Mouse (Mus musculus): ENCODE data around the gene Ptprs.
"Not testable (repeated sequence)": the region's sequence is repeated elsewhere in the genome, so short reads cannot be mapped to it uniquely, and the experiment has no call there.

The Ptprs gene

GRCm38 (mm10) chr17:56476402-56476752 is at the start of gene Ptprs:
TSS of gene Ptprs (minus strand) at chr17:56476483.
- peak; percentile 97 to 99 for DNase-seq

GRCm38 (mm10) chr17:56524943-56525342 is 48.7 kb upstream of the Ptprs start:
- DNase-seq = no peak

- no peak for DNase-seq
Observed at GRCm38 (mm10) chr17:56522744-56523143, 46.5 kb upstream of the Ptprs start.

- no peak for DNase-seq
Observed at GRCm38 (mm10) chr17:56515690-56516410, 39.6 kb upstream of the Ptprs start.

DNA sequence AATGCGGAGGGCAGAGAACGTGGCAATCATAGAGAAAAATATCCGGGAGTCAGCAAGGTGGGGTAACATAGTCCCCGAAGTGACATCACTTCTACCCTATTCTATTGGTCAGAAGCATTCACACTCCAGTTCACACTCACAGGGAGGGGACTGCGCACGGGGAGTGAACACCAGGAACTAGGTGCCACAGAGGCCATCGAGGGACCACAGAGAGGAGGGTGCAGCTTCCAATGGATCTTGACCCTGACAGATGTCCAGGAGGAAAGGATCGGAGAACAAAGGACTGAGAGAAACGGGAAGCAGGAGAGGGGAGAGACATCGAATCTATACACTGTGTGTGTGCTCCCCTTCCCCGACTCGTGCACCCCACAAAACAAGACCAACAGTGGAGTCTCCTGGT is 38.6 kb upstream of the Ptprs start:
- no peak for DNase-seq

DNA sequence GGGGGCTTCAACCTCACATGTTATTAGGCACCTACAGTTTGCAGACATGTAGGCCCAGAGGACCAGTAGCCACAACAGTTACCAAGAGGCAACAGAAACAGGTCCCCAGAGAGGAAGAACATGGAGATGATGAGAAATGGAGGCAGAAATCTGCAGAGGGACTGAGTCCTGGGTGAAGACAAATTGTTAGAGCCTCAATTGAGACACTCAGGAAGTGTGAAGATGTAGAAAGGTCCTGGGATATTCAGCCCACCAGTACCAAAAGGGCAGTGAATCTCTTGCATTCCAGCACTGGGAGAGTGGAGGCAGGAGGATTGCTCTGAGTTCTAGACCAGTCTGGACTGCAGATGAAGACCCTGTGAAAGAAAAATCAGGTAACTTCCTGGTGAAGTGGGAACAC is 38.0 kb upstream of the Ptprs start:
- DNase-seq = no peak

- no peak for DNase-seq
Observed at GRCm38 (mm10) chr17:56512310-56512709, 36.0 kb upstream of the Ptprs start, which contains the start of gene Znrf4. TSS of gene Znrf4 (minus strand) at chr17:56512431.

GRCm38 (mm10) chr17:56511707-56512090 is 35.4 kb upstream of the Ptprs start:
- DNase-seq = no peak

GRCm38 (mm10) chr17:56510970-56511706 is 34.9 kb upstream of the Ptprs start:
- peak; percentile 23 to 40 for DNase-seq

DNA sequence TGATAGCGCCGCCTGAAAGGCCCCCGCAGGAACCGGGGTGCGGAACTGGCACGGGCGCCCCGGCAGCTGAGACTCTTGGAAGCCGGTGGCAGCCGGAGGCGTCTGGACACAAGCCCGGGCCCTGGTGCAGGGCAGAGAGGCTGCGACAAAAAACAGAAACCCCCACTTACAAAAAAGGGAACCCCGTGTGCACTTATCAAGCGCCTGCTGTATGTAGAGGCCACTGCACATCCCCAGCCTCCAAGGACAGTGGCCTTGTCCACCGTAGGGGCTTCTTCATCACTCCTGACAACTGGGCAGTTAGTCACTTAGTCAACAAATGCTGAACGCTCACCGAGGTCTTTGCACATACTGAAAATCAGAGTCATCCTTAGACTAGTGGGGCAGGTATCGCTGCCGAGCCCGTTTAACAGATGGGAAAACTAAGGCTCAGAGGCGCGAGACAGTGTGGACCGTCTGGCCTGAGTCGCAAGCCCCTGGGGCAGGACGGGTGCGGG is 34.2 kb upstream of the Ptprs start:
- DNase-seq = peak; percentile 74

- peak; percentile 73 to 74 for DNase-seq
Observed at GRCm38 (mm10) chr17:56509707-56510472, 33.6 kb upstream of the Ptprs start.

DNA sequence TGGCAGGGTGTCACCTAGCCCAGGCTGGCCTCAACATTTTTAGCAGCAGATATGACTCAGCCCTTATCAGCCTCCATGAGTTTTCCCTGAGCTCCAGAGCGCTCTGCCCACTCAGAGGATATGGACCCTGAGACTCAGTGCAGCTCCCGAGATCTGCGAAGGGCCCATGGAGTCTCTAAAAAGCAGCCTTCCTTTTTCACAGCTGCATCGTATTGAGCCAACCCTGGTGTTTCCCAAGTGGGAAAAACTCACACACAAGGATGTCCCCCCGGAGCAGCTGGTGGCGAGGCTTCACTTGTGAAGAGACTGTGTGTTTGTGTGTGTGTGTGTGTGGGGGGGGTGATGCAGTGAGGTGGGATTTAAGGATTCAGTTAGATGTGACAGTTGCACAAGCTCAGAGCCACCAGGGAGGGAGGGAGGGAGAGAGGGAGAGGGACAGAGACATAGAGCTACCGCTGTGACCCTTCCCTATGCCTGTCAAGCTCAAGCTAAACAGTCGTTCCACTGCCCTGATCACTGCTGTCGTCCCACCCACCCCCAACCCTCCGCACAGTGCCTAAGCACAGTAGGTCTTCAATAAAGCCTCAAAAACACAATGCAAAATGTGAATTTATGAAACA is 32.8 kb upstream of the Ptprs start:
- DNase-seq = peak in 1 of 2 experiments; percentile 23

DNA sequence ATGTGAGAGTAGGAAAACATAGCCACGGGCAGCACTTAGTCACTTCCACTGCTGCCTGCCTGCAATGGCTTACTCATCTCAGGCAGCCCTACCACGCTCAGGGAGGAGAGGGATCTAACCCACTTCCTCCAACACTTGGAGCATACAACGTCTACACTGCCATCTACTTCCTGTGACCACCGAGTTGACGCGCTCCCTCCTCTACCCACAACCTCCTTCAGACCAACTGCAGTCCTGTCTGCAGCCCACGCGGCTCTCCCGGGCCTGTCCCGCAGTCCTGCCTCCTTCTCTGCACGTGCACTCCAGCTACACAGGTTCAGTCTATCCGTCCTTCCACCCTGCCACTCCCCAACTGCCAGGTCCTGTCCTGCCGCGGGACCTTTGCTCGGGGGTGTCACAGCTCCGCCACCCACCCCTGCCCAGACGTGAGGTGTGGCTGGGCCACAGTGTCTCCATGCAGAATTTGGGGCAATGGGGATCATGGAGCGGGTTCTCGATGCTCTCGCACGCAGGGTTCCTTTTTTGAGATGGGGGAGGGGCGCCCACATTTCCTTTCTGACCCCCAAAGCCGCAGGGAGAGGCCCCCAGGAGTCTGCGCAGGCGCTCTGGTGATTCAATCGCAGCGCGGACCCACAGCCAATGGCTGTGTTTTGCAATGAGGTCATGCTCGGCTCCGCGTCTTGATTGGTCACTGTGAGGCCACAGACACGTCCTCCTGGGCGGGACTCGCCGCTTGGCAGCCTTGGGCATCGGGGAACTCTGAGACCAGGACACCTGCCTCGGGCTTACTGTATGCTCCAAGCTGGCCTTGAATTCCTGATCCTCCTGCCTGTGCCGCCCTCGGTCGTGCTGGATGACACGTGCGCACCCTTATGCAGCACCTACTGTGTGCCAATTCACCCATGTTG is 31.1 kb upstream of the Ptprs start:
- DNase-seq = peak; percentile 95 to 99

DNA sequence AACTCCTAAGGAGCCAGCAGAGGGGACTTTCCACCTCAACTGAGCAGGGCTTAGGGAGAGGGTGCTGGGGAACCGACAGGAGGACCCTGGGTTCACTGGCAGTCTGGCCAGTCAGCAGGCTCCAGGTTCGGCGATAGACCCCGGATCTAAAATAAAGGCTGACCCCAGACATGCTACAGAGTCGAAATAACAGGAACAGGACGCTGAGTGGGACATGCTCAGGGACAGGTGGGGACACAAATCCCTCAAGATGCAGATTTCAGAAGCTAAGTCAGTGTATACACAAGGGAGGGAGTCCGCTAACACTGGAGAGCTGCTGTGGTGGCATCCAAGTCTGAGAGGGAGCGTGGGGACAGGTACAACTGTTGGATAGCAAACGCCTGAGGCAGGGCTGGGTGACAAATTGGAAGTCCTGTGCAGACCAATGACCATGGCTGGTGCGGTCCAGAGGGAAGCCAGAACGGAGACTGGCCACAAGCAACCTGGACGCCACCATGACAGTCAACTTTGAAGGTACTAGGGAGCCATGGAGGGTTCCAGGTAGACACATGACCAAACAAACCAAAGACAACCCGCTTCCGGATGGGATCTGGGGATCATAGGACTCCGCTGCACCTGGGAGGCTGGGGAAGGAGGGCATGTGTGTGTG is 30.3 kb upstream of the Ptprs start:
- peak in 1 of 2 experiments; percentile 43 for DNase-seq

- DNase-seq = no peak
Observed at GRCm38 (mm10) chr17:56505401-56505800, 29.1 kb upstream of the Ptprs start.

GRCm38 (mm10) chr17:56502526-56502925 is 26.2 kb upstream of the Ptprs start:
- DNase-seq = peak; percentile 81 to 83

DNA sequence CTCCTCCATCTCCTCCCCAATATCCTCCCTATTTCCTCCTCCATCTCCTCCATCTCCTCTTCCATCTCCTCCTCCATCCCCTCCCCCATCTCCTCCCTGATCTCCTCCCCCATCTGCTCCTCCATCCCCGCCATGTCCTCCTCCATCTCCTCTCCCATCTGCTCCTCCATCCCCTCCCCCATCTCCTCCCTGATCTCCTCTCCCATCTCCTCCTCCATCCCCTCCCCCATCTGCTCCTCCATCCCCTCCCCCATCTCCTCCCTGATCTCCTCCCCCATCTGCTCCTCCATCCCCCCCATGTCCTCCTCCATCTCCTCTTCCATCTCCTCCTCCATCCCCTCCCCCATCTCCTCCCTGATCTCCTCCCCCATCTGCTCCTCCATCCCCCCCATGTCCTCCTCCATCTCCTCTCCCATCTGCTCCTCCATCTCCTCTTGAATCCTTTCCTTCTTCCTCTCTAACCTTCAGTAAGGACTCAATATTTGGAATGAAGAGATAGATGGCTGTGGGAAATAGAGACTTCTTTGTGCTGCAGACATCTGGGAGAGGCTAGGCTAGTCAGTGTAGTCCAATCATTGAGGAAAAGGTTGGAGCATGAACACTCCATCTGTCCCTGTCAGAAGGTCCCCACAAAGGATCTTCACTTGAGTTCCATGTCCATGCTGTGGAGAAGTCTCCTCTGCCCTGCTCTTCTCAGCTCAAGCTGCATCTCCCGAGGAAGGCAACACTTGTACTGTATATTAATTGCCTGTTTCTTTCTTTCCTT is 25.5 kb upstream of the Ptprs start:
- DNase-seq = not testable (repeated sequence)

DNA sequence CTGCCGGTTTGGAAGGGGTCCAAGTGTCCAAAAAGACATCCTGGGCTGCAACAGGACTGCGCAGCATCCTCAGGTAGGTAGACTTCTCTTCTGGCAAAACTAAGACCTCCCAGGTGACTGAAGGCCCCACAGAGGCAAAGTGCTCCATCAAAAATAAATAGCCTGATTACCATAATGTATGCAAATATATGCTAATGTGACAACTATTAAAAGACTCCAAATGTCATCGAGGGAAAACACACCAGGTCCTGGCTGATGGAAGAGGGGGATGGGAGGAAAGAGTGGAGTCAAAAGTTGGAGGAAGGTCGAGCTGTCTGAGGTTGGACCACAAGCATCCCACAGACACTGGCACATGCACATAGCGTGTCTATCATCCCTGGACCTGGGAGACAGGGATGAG is 22.9 kb upstream of the Ptprs start:
- DNase-seq = no peak

DNA sequence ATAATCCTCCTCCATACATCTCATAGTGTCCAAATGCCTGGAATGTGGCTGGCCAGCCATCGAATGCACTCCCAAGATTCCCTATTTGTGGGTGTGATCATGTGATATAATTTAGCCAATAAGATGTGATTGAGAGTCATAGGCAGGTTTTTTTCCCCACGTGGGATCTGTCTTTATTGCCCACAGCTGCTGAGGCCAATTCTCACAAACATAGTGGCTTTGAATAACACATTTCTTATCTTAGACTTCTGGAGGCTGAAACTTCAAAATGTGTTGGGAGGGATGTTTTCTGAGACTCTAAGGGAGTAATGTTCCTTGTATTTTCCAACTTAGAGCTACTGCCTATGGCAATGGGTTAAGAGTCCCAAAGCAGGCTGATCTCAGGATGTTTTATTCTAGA is 18.2 kb upstream of the Ptprs start:
- DNase-seq = no peak

- peak in 1 of 2 experiments; percentile 44 for DNase-seq
Observed at GRCm38 (mm10) chr17:56493841-56494240, 17.6 kb upstream of the Ptprs start.
